Mouse (Mus musculus) midbrain, embryonic 16.5 days (tissue): ENCODE data around the gene Cdyl2. TPM values are rescaled to one million over a fixed set of nuclear protein-coding genes. Genes with fewer than 3 reads are reported as not detected.

Experiments used
- ATAC-seq: fragments of 200-750 bp; cut with Nextera tagmentation; 2 replicates; pipeline ENCODE4 v1.8.0; 2017; ENCODE audit warnings: moderate TSS enrichment
- H3K27ac ChIP-seq: fragments of 300-500 bp; sonication (generic); 2 replicates; pipeline ENCODE4 v1.5.1; 2014; ENCODE audit warnings: mild to moderate bottlenecking, low read length, mixed read lengths
- H3K27me3 ChIP-seq: fragments of 300-500 bp; sonication (generic); 2 replicates; pipeline ENCODE4 v1.6.1; 2014; ENCODE audit warnings: low read depth, low read length, mixed read lengths; ENCODE audit not compliant: control insufficient read depth, insufficient read depth
- H3K36me3 ChIP-seq: fragments of 300-500 bp; sonication (generic); 2 replicates; pipeline ENCODE4 v1.6.1; 2014; ENCODE audit warnings: mild to moderate bottlenecking, low read length, moderate library complexity, mixed read lengths; ENCODE audit not compliant: control insufficient read depth, insufficient read depth
- H3K4me1 ChIP-seq: fragments of 300-500 bp; sonication (generic); 2 replicates; pipeline ENCODE4 v1.6.1; 2014; ENCODE audit warnings: mild to moderate bottlenecking, low read length, mixed read lengths; ENCODE audit not compliant: control insufficient read depth, insufficient read depth
- H3K4me2 ChIP-seq: fragments of 300-500 bp; sonication (generic); 2 replicates; pipeline ENCODE4 v1.6.1; 2014; ENCODE audit warnings: mild to moderate bottlenecking, low read length, mixed read lengths
- H3K4me3 ChIP-seq: fragments of 300-500 bp; sonication (generic); 2 replicates; pipeline ENCODE4 v1.5.1; 2014; ENCODE audit warnings: low read depth, mild to moderate bottlenecking, low read length, moderate library complexity, mixed read lengths
- H3K9ac ChIP-seq: fragments of 300-500 bp; sonication (generic); 2 replicates; pipeline ENCODE4 v1.6.1; 2014; ENCODE audit warnings: low read depth, low read length, mixed read lengths
- H3K9me3 ChIP-seq: fragments of 300-500 bp; sonication (generic); replicated peaks from 2 replicates; pipeline ENCODE4 v1.6.1; 2014; ENCODE audit warnings: mild to moderate bottlenecking, low read length, mixed read lengths; ENCODE audit not compliant: control insufficient read depth, poor library complexity, severe bottlenecking
- WGBS: fragments of 180-500 bp; shearing (Covaris S2); extraction: QIAGEN DNeasy Blood & Tissue Kit; methylation state at CpG from one replicate; pipeline ENCODE4 v1.1.7; 2014; 5-methylcytosine and 5-hydroxymethylcytosine counted together
- polyA plus RNA-seq: library from polyadenylated mRNA; unstranded; fragments of >200 nt; fragmentation: Nextera tagmentation; extraction: Ambion mirVana; gene quantifications from 2 replicates; pipeline ENCODE4 v1.2.1, GENCODE M21; 2015

Gene Cdyl2
- polyA plus RNA-seq, 1 experiment from 2014 or later: 13.1 TPM

DNA sequence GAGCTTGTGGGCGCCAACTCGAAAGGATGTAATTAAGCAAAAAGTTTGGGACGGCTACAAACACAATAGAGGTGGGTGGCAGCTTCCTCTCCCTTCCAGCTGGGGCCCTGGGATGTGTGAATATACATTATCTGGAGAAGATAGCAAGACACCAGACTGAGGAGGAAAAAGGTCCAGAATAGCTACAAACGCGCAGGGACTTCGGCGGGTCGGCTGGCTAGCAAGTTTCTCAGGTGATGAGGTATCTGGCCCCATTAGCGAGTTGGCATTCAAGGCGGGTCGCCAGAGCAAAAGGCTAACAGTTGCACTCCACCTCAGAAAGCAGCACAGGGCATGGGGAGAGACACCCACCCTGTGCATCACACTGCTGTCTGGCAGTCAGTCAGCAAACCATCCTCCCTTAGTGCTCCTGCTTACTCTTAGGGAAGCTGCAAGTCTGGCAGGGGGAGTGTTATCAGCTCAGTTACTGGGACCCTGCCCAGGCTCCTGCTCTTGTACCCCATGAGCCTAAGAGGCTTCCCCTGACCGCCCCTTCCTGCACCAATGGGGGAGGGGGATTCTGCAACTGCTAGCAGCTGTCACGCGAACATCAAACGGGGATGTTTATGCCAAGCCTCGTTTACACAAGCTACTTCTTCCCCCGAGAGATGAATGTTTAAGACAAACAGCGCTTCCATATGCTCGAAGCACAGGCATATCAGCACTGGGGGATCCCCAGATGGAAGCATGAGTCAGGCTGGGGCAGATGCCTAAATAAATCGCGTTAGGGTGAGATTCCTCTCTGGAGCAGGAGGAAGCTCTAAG is 111.4 kb downstream of the Cdyl2 start:
- no peak for ATAC-seq
- no peaks in the 10 kb centered on the region for H3K36me3 ChIP-seq
- H3K27me3 ChIP-seq: no peaks in the 10 kb centered on the region
- H3K4me2 ChIP-seq: no peak overlapping the region
- 67% methylated on average over 21 of the region's 21 CpGs for WGBS
- H3K4me1 ChIP-seq: no peaks in the 10 kb centered on the region
- no peak overlapping the region for H3K9ac ChIP-seq
- H3K27ac ChIP-seq: no peak overlapping the region
- no peaks in the 10 kb centered on the region for H3K9me3 ChIP-seq
- no peak overlapping the region for H3K4me3 ChIP-seq

GRCm38 (mm10) chr8:116619686-116620320 is 113.0 kb downstream of the Cdyl2 start:
- Histone ChIP-seq H3K4me1 (no peaks in the 10 kb centered on the region), H3K36me3 (no peaks in the 10 kb centered on the region), H3K9ac (no peak overlapping the region), H3K4me2 (no peak overlapping the region), H3K27ac (no peak overlapping the region), H3K4me3 (no peak overlapping the region), H3K27me3 (no peaks in the 10 kb centered on the region), H3K9me3 (no peaks in the 10 kb centered on the region)
- 76% methylated on average over 17 of the region's 19 CpGs for WGBS
- no peak for ATAC-seq

- Histone ChIP-seq H3K4me3 (no peak overlapping the region), H3K9me3 (no peaks in the 10 kb centered on the region), H3K27me3 (no peaks in the 10 kb centered on the region), H3K36me3 (no peaks in the 10 kb centered on the region), H3K9ac (no peak overlapping the region), H3K27ac (no peak overlapping the region), H3K4me1 (no peaks in the 10 kb centered on the region), H3K4me2 (no peak overlapping the region)
- ATAC-seq: no peak
- 96% methylated on average over 5 of the region's 5 CpGs for WGBS
Measured at GRCm38 (mm10) chr8:116619221-116619620, 113.6 kb downstream of the Cdyl2 start.

- no peak for ATAC-seq
- Histone ChIP-seq H3K27ac (no peak overlapping the region), H3K4me1 (no peaks in the 10 kb centered on the region), H3K4me3 (no peak overlapping the region), H3K27me3 (no peaks in the 10 kb centered on the region), H3K9me3 (no peaks in the 10 kb centered on the region), H3K9ac (no peak overlapping the region), H3K36me3 (no peaks in the 10 kb centered on the region), H3K4me2 (no peak overlapping the region)
- 91% methylated on average over 10 of the region's 10 CpGs for WGBS
Measured at GRCm38 (mm10) chr8:116618797-116619196, 114.0 kb downstream of the Cdyl2 start.

- WGBS: 93% methylated on average over 4 of the region's 4 CpGs
- ATAC-seq: no peak
Measured at GRCm38 (mm10) chr8:116617891-116618290, 114.9 kb downstream of the Cdyl2 start.

DNA sequence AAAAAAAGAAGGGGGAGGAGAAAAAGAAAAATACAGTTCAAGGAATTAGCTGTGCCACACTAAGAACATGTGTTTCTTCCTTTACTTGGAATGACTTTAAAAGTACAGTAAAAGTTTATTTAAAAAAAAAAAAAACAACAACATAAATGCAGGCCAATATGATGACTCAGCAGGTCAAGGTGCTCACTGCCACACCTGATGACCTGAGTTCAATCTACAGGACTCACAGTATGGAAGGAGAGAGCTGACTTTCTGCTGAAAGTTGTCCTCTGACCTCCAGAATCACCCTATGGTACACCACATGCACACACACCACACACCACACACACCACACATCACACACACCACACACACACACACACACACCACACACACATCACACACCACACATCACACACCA is 116.4 kb downstream of the Cdyl2 start:
- H3K4me2 ChIP-seq: no peak overlapping the region
- no peak for ATAC-seq
- H3K4me3 ChIP-seq: no peak overlapping the region
- no peak overlapping the region for H3K9ac ChIP-seq
- H3K9me3 ChIP-seq: no peaks in the 10 kb centered on the region
- H3K27me3 ChIP-seq: no peaks in the 10 kb centered on the region
- H3K36me3 ChIP-seq: no peaks in the 10 kb centered on the region
- H3K4me1 ChIP-seq: no peaks in the 10 kb centered on the region
- H3K27ac ChIP-seq: no peak overlapping the region

More at GRCm38 (mm10) chr8:116617891-116618290, 114.9 kb downstream of the Cdyl2 start:
- no peak overlapping the region for H3K4me2 ChIP-seq
- H3K4me3 ChIP-seq: no peak overlapping the region
- no peaks in the 10 kb centered on the region for H3K4me1 ChIP-seq
- H3K27me3 ChIP-seq: no peaks in the 10 kb centered on the region
- H3K9ac ChIP-seq: no peak overlapping the region
- H3K36me3 ChIP-seq: no peaks in the 10 kb centered on the region
- no peaks in the 10 kb centered on the region for H3K9me3 ChIP-seq
- H3K27ac ChIP-seq: no peak overlapping the region

- no peak overlapping the region for H3K9ac ChIP-seq
- H3K9me3 ChIP-seq: no peaks in the 10 kb centered on the region
- H3K36me3 ChIP-seq: no peaks in the 10 kb centered on the region
- no peaks in the 10 kb centered on the region for H3K4me1 ChIP-seq
- no peak for ATAC-seq
- no peak overlapping the region for H3K4me2 ChIP-seq
- H3K4me3 ChIP-seq: no peak overlapping the region
- no peaks in the 10 kb centered on the region for H3K27me3 ChIP-seq
- no peak overlapping the region for H3K27ac ChIP-seq
- 80% methylated on average over 7 of the region's 7 CpGs for WGBS
Measured at GRCm38 (mm10) chr8:116614901-116615300, 117.9 kb downstream of the Cdyl2 start.

- no peaks in the 10 kb centered on the region for H3K27me3 ChIP-seq
- H3K9ac ChIP-seq: no peak overlapping the region
- no peak overlapping the region for H3K4me3 ChIP-seq
- no peaks in the 10 kb centered on the region for H3K4me1 ChIP-seq
- no peak overlapping the region for H3K4me2 ChIP-seq
- no peaks in the 10 kb centered on the region for H3K36me3 ChIP-seq
- no peak overlapping the region for H3K27ac ChIP-seq
- ATAC-seq: no peak
- no peaks in the 10 kb centered on the region for H3K9me3 ChIP-seq
- 58% methylated on average over 10 of the region's 13 CpGs for WGBS
Measured at GRCm38 (mm10) chr8:116606171-116606570, 126.6 kb downstream of the Cdyl2 start.

- no peak overlapping the region for H3K4me2 ChIP-seq
- H3K27me3 ChIP-seq: no peaks in the 10 kb centered on the region
- ATAC-seq: no peak
- no peak overlapping the region for H3K27ac ChIP-seq
- H3K9me3 ChIP-seq: no peaks in the 10 kb centered on the region
- no peaks in the 10 kb centered on the region for H3K36me3 ChIP-seq
- no peak overlapping the region for H3K9ac ChIP-seq
- no peaks in the 10 kb centered on the region for H3K4me1 ChIP-seq
- no peak overlapping the region for H3K4me3 ChIP-seq
- WGBS: 90% methylated on average over 4 of the region's 4 CpGs
Measured at GRCm38 (mm10) chr8:116602806-116603205, 130.0 kb downstream of the Cdyl2 start.
